Mouse (Mus musculus) intestine, embryonic 16.5 days (tissue): ENCODE measurements around the gene Mpp6. TPM values are rescaled to one million over a fixed set of nuclear protein-coding genes. Genes with fewer than 3 reads are reported as not detected.
A peak's percentile ranks its signal among the peaks of the same experiment; 100 is the strongest.

Experiments
- ATAC-seq: fragments of 200-750 bp; cut with Nextera tagmentation; 2 replicates; pipeline ENCODE4 v1.8.0; 2017; ENCODE audit warnings: moderate TSS enrichment, moderate library complexity
- H3K27ac ChIP-seq: fragments of 300-500 bp; sonication (generic); 2 replicates; pipeline ENCODE4 v1.5.1; 2014; ENCODE audit warnings: mild to moderate bottlenecking, low read length
- H3K27me3 ChIP-seq: fragments of 300-500 bp; sonication (generic); replicated peaks from 2 replicates; pipeline ENCODE4 v1.6.1; 2014; ENCODE audit warnings: low read length, control low read depth, mixed read lengths; ENCODE audit not compliant: control insufficient read depth, insufficient read depth
- H3K36me3 ChIP-seq: fragments of 300-500 bp; sonication (generic); 2 replicates; pipeline ENCODE4 v1.6.1; 2014; ENCODE audit warnings: low read length, control low read depth; ENCODE audit not compliant: control insufficient read depth, insufficient read depth
- H3K4me1 ChIP-seq: fragments of 300-500 bp; sonication (generic); 2 replicates; pipeline ENCODE4 v1.6.1; 2014; ENCODE audit warnings: low read length, control low read depth, mixed read lengths; ENCODE audit not compliant: control insufficient read depth, insufficient read depth
- H3K4me2 ChIP-seq: fragments of 300-500 bp; sonication (generic); 2 replicates; pipeline ENCODE4 v1.6.1; 2014; ENCODE audit warnings: low read depth, low read length, control low read depth
- H3K4me3 ChIP-seq: fragments of 300-500 bp; sonication (generic); 2 replicates; pipeline ENCODE4 v1.5.1; 2014; ENCODE audit warnings: mild to moderate bottlenecking, low read length
- H3K9ac ChIP-seq: fragments of 300-500 bp; sonication (generic); 2 replicates; pipeline ENCODE4 v1.6.1; 2014; ENCODE audit warnings: low read depth, low read length
- H3K9me3 ChIP-seq: fragments of 300-500 bp; sonication (generic); 2 replicates; pipeline ENCODE4 v1.6.1; 2016; ENCODE audit warnings: low read length, control low read depth; ENCODE audit not compliant: control insufficient read depth
- WGBS: fragments of 180-500 bp; shearing (Covaris S2); extraction: QIAGEN DNeasy Blood & Tissue Kit; methylation state at CpG from one replicate; pipeline ENCODE4 v1.1.7; 2014; 5-methylcytosine and 5-hydroxymethylcytosine counted together
- polyA plus RNA-seq: library from polyadenylated mRNA; unstranded; fragments of >200 nt; fragmentation: Nextera tagmentation; extraction: Ambion mirVana; gene quantifications from 2 replicates; pipeline ENCODE4 v1.2.1, GENCODE M21; 2015

Gene Mpp6
- polyA plus RNA-seq, 1 experiment from 2014 or later, result 34.5 TPM

GRCm38 (mm10) chr6:50228180-50228579 lies 118.1 kb downstream of the Mpp6 start:
- no peak overlapping the region for H3K4me2 ChIP-seq
- H3K27me3 ChIP-seq, result no peaks in the 10 kb centered on the region
- no peak for ATAC-seq
- H3K27ac ChIP-seq, result no peak overlapping the region
- H3K36me3 ChIP-seq, result no peaks in the 10 kb centered on the region
- H3K9me3 ChIP-seq, result no peaks in the 10 kb centered on the region
- no peak overlapping the region for H3K4me3 ChIP-seq
- WGBS, result 76% methylated on average over 5 of the region's 5 CpGs
- H3K9ac ChIP-seq, result no peak overlapping the region
- no peaks in the 10 kb centered on the region for H3K4me1 ChIP-seq

- H3K27me3 ChIP-seq, result no peaks in the 10 kb centered on the region
- no peak overlapping the region for H3K4me3 ChIP-seq
- ATAC-seq, result no peak
- no peak overlapping the region for H3K4me2 ChIP-seq
- H3K9ac ChIP-seq, result no peak overlapping the region
- H3K27ac ChIP-seq, result no peak overlapping the region
- no peaks in the 10 kb centered on the region for H3K9me3 ChIP-seq
- WGBS, result 91% methylated on average over 5 of the region's 5 CpGs
- no peaks in the 10 kb centered on the region for H3K36me3 ChIP-seq
- H3K4me1 ChIP-seq, result no peaks in the 10 kb centered on the region
Measured at GRCm38 (mm10) chr6:50231288-50231687, 121.2 kb downstream of the Mpp6 start.

GRCm38 (mm10) chr6:50232984-50233383 lies 122.9 kb downstream of the Mpp6 start:
- Histone ChIP-seq H3K27ac (no peak overlapping the region), H3K4me2 (no peak overlapping the region), H3K9me3 (no peaks in the 10 kb centered on the region), H3K9ac (no peak overlapping the region), H3K27me3 (no peaks in the 10 kb centered on the region), H3K36me3 (no peaks in the 10 kb centered on the region), H3K4me1 (no peaks in the 10 kb centered on the region), H3K4me3 (no peak overlapping the region)
- WGBS, result 40% methylated on average over 1 of the region's 1 CpGs
- no peak for ATAC-seq

GRCm38 (mm10) chr6:50237963-50238362 lies 127.9 kb downstream of the Mpp6 start:
- Histone ChIP-seq H3K4me2 (no peak overlapping the region), H3K36me3 (no peaks in the 10 kb centered on the region), H3K27me3 (no peaks in the 10 kb centered on the region), H3K27ac (no peak overlapping the region), H3K9me3 (no peaks in the 10 kb centered on the region), H3K9ac (no peak overlapping the region), H3K4me1 (no peaks in the 10 kb centered on the region), H3K4me3 (no peak overlapping the region)
- WGBS, result 74% methylated on average over 2 of the region's 2 CpGs
- ATAC-seq, result no peak

GRCm38 (mm10) chr6:50239902-50240301 lies 129.9 kb downstream of the Mpp6 start:
- H3K27me3 ChIP-seq, result no peaks in the 10 kb centered on the region
- no peak overlapping the region for H3K4me3 ChIP-seq
- no peak overlapping the region for H3K9ac ChIP-seq
- H3K9me3 ChIP-seq, result no peaks in the 10 kb centered on the region
- no peak for ATAC-seq
- H3K4me1 ChIP-seq, result no peaks in the 10 kb centered on the region
- no peak overlapping the region for H3K4me2 ChIP-seq
- 91% methylated on average over 2 of the region's 2 CpGs for WGBS
- H3K36me3 ChIP-seq, result no peaks in the 10 kb centered on the region
- H3K27ac ChIP-seq, result no peak overlapping the region

GRCm38 (mm10) chr6:50240437-50240836 lies 130.4 kb downstream of the Mpp6 start:
- Histone ChIP-seq H3K9ac (no peak overlapping the region), H3K4me1 (no peaks in the 10 kb centered on the region), H3K27ac (no peak overlapping the region), H3K36me3 (no peaks in the 10 kb centered on the region), H3K4me3 (no peak overlapping the region), H3K9me3 (no peaks in the 10 kb centered on the region), H3K27me3 (no peaks in the 10 kb centered on the region), H3K4me2 (no peak overlapping the region)
- 70% methylated on average over 5 of the region's 5 CpGs for whole genome bisulfite sequencing
- ATAC-seq, result no peak

- WGBS, result 66% methylated on average over 4 of the region's 4 CpGs
- no peaks in the 10 kb centered on the region for H3K27me3 ChIP-seq
- H3K4me1 ChIP-seq, result no peaks in the 10 kb centered on the region
- no peaks in the 10 kb centered on the region for H3K36me3 ChIP-seq
- no peaks in the 10 kb centered on the region for H3K9me3 ChIP-seq
- no peak overlapping the region for H3K4me2 ChIP-seq
- H3K4me3 ChIP-seq, result no peak overlapping the region
- no peak overlapping the region for H3K9ac ChIP-seq
- peak; percentile 80 for ATAC-seq
- no peak overlapping the region for H3K27ac ChIP-seq
Measured at GRCm38 (mm10) chr6:50244126-50244525, 134.1 kb downstream of the Mpp6 start.

- H3K4me1 ChIP-seq, result no peaks in the 10 kb centered on the region
- no peak overlapping the region for H3K4me2 ChIP-seq
- no peak overlapping the region for H3K9ac ChIP-seq
- no peaks in the 10 kb centered on the region for H3K36me3 ChIP-seq
- H3K27ac ChIP-seq, result no peak overlapping the region
- 84% methylated on average over 4 of the region's 4 CpGs for WGBS
- no peaks in the 10 kb centered on the region for H3K9me3 ChIP-seq
- no peaks in the 10 kb centered on the region for H3K27me3 ChIP-seq
- ATAC-seq, result no peak
- H3K4me3 ChIP-seq, result no peak overlapping the region
Measured at GRCm38 (mm10) chr6:50244967-50245366, 134.9 kb downstream of the Mpp6 start.

- Histone ChIP-seq H3K4me2 (no peak overlapping the region), H3K9ac (no peak overlapping the region), H3K27ac (no peak overlapping the region), H3K4me3 (no peak overlapping the region), H3K4me1 (no peaks in the 10 kb centered on the region), H3K9me3 (no peaks in the 10 kb centered on the region), H3K36me3 (no peaks in the 10 kb centered on the region), H3K27me3 (no peaks in the 10 kb centered on the region)
- WGBS, result 68% methylated on average over 2 of the region's 2 CpGs
- ATAC-seq, result no peak
Measured at GRCm38 (mm10) chr6:50247356-50247755, 137.3 kb downstream of the Mpp6 start.

- Histone ChIP-seq H3K27me3 (no peaks in the 10 kb centered on the region), H3K27ac (no peak overlapping the region), H3K4me3 (no peak overlapping the region), H3K36me3 (no peaks in the 10 kb centered on the region), H3K9me3 (no peaks in the 10 kb centered on the region), H3K4me2 (no peak overlapping the region), H3K9ac (no peak overlapping the region), H3K4me1 (no peaks in the 10 kb centered on the region)
- WGBS, result 86% methylated on average over 4 of the region's 4 CpGs
- no peak for ATAC-seq
Measured at GRCm38 (mm10) chr6:50247791-50248190, 137.8 kb downstream of the Mpp6 start.
